Mouse (Mus musculus) MEL (cell line): Measurements from ENCODE around the gene Prdx6b. TPM values are rescaled to one million over a fixed set of nuclear protein-coding genes. Genes with fewer than 3 reads are reported as not detected.

Experiments
- DNase-seq: peaks from one replicate; pipeline ENCODE4 v3.0.0; 2011; ENCODE audit warnings: low read depth, low spot score
- H3K27ac ChIP-seq: 2 replicates; pipeline ENCODE4 v1.5.1; 2012; ENCODE audit warnings: low read depth, mild to moderate bottlenecking, control low read depth, low read length, moderate library complexity; ENCODE audit not compliant: control insufficient read depth
- H3K27me3 ChIP-seq, 2 experiments: fragments of 150-350 bp in 1 of 2; sonication (generic) in 1 of 2; 2 replicates each; pipeline ENCODE4 v1.6.1; 2012; ENCODE audit warnings: low read length in 2 of 2, mild to moderate bottlenecking in 2 of 2, improper control_type of control experiment in 1 of 2, moderate library complexity in 1 of 2; ENCODE audit not compliant: insufficient read depth in 2 of 2, control insufficient read depth in 1 of 2
- H3K36me3 ChIP-seq, 2 experiments: 2 replicates each; pipeline ENCODE4 v1.6.1; 2012 to 2014; ENCODE audit warnings: low read length in 2 of 2, improper control_type of control experiment in 1 of 2, inconsistent platforms in 1 of 2, mild to moderate bottlenecking in 1 of 2; ENCODE audit not compliant: insufficient read depth in 2 of 2, control insufficient read depth in 1 of 2
- H3K4me1 ChIP-seq, 2 experiments: fragments of 150-350 bp in 1 of 2; sonication (generic) in 1 of 2; 2 replicates each; pipeline ENCODE4 v1.6.1; 2012; ENCODE audit warnings: low read length in 2 of 2, improper control_type of control experiment in 1 of 2, mild to moderate bottlenecking in 1 of 2; ENCODE audit not compliant: insufficient read depth in 2 of 2, control insufficient read depth in 1 of 2
- H3K4me3 ChIP-seq, 2 experiments: fragments of 150-350 bp in 1 of 2; sonication (generic) in 1 of 2; 2 replicates each; pipeline ENCODE4 v1.5.1; 2012; ENCODE audit warnings: low read depth in 2 of 2, low read length in 2 of 2, mild to moderate bottlenecking in 2 of 2, moderate library complexity in 2 of 2, control low read depth in 1 of 2, improper control_type of control experiment in 1 of 2; ENCODE audit not compliant: control insufficient read depth in 1 of 2, insufficient read depth in 1 of 2
- H3K79me2 ChIP-seq: 2 replicates; pipeline ENCODE4 v1.6.1; 2012; ENCODE audit warnings: mild to moderate bottlenecking, low read length, moderate library complexity; ENCODE audit not compliant: control insufficient read depth, poor library complexity, insufficient read depth
- H3K9ac ChIP-seq: 2 replicates; pipeline ENCODE4 v1.6.1; 2012; ENCODE audit warnings: low read depth, mild to moderate bottlenecking, control low read depth, low read length, moderate library complexity; ENCODE audit not compliant: control insufficient read depth, poor library complexity, severe bottlenecking
- H3K9me3 ChIP-seq: fragments of 150-350 bp; sonication (generic); replicated peaks from 2 replicates; pipeline ENCODE4 v1.6.1; 2012; ENCODE audit warnings: mild to moderate bottlenecking, low read length, improper control_type of control experiment, moderate library complexity; ENCODE audit not compliant: insufficient read depth
- BHLHE40 ChIP-seq: IDR thresholded peaks from 2 replicates; pipeline ENCODE4 v1.6.1; 2012; ENCODE audit warnings: low read depth, mild to moderate bottlenecking, inconsistent platforms, low read length, improper control_type of control experiment, borderline replicate concordance
- ELF1 ChIP-seq: IDR thresholded peaks from 2 replicates; pipeline ENCODE4 v1.6.1; 2014; ENCODE audit warnings: low read depth, mild to moderate bottlenecking, inconsistent platforms, low read length, improper control_type of control experiment, moderate library complexity
- GATA1 ChIP-seq: IDR thresholded peaks from 2 replicates; pipeline ENCODE4 v1.6.1; 2011; ENCODE audit warnings: low read depth, low read length, improper control_type of control experiment
- JUND ChIP-seq: IDR thresholded peaks from 2 replicates; pipeline ENCODE4 v1.6.1; 2011; ENCODE audit warnings: low read depth, mild to moderate bottlenecking, improper control_type of control experiment, low read length
- KAT2A ChIP-seq: conservative IDR thresholded peaks from 2 replicates; pipeline ENCODE4 v1.6.1; 2012; ENCODE audit warnings: low read depth, low read length, improper control_type of control experiment, inconsistent platforms
- MXI1 ChIP-seq: IDR thresholded peaks from 2 replicates; pipeline ENCODE4 v1.6.1; 2011; ENCODE audit warnings: mild to moderate bottlenecking, low read depth, low read length, improper control_type of control experiment
- MYB ChIP-seq: IDR thresholded peaks from 2 replicates; pipeline ENCODE4 v1.6.1; 2011; ENCODE audit warnings: mild to moderate bottlenecking, low read depth, low read length, improper control_type of control experiment
- MYC ChIP-seq: IDR thresholded peaks from 2 replicates; pipeline ENCODE4 v1.6.1; 2011; ENCODE audit warnings: low read depth, mild to moderate bottlenecking, low read length, improper control_type of control experiment, moderate library complexity
- NRF1 ChIP-seq: IDR thresholded peaks from 2 replicates; pipeline ENCODE4 v1.6.1; 2014; ENCODE audit warnings: low read depth, mild to moderate bottlenecking, inconsistent platforms, low read length, improper control_type of control experiment, moderate library complexity; ENCODE audit not compliant: poor library complexity, insufficient read depth, severe bottlenecking
- POLR2A ChIP-seq, 2 experiments: IDR thresholded peaks; 2 replicates each; pipeline ENCODE4 v1.6.1; 2011 to 2012; ENCODE audit warnings: low read length in 2 of 2, mild to moderate bottlenecking in 2 of 2, control low read depth in 1 of 2, improper control_type of control experiment in 1 of 2, low read depth in 1 of 2, moderate library complexity in 1 of 2; ENCODE audit not compliant: control insufficient read depth in 1 of 2, insufficient read depth in 1 of 2, poor library complexity in 1 of 2
- POLR2AphosphoS2 ChIP-seq: IDR thresholded peaks from 2 replicates; pipeline ENCODE4 v1.6.1; 2011; ENCODE audit warnings: low read length, improper control_type of control experiment
- POLR2AphosphoS5 ChIP-seq: IDR thresholded peaks from 2 replicates; pipeline ENCODE4 v1.6.1; 2012; ENCODE audit warnings: low read depth, borderline replicate concordance, mild to moderate bottlenecking, inconsistent platforms, low read length, moderate library complexity, mixed read lengths
- RAD21 ChIP-seq: IDR thresholded peaks from 2 replicates; pipeline ENCODE4 v1.6.1; 2011; ENCODE audit warnings: mild to moderate bottlenecking, low read depth, low read length, improper control_type of control experiment
- SIN3A ChIP-seq: IDR thresholded peaks from 2 replicates; pipeline ENCODE4 v1.6.1; 2012; ENCODE audit warnings: low read length, improper control_type of control experiment, inconsistent platforms
- SMC3 ChIP-seq: IDR thresholded peaks from 2 replicates; pipeline ENCODE4 v1.6.1; 2011; ENCODE audit warnings: low read depth, low read length, improper control_type of control experiment
- UBTF ChIP-seq: IDR thresholded peaks from 2 replicates; pipeline ENCODE4 v1.6.1; 2012; ENCODE audit warnings: low read depth, mild to moderate bottlenecking, inconsistent platforms, low read length, improper control_type of control experiment, moderate library complexity, borderline replicate concordance; ENCODE audit not compliant: insufficient read depth
- USF2 ChIP-seq, 2 experiments: IDR thresholded peaks; 2 replicates each; pipeline ENCODE4 v1.6.1; 2011 to 2012; ENCODE audit warnings: improper control_type of control experiment in 2 of 2, low read length in 2 of 2, borderline replicate concordance in 1 of 2, inconsistent platforms in 1 of 2, low read depth in 1 of 2, mild to moderate bottlenecking in 1 of 2; ENCODE audit not compliant: insufficient read depth in 1 of 2
- ZMIZ1 ChIP-seq: IDR thresholded peaks from 2 replicates; pipeline ENCODE4 v1.6.1; 2012; ENCODE audit warnings: low read depth, mild to moderate bottlenecking, inconsistent platforms, low read length, improper control_type of control experiment, moderate library complexity
- polyA plus RNA-seq, 2 experiments: library from polyadenylated mRNA; stranded (reverse) in 1 of 2; unstranded in 1 of 2; fragments of >175 nt in 1 of 2; fragments of >200 nt in 1 of 2; gene quantifications; 2 replicates each; pipeline versions ENCODE4 v1.2.1 to v1.2.4; 2012; ENCODE audit warnings: low replicate concordance in 2 of 2, low read depth in 1 of 2; ENCODE audit not compliant: insufficient read length in 2 of 2, insufficient read depth in 1 of 2, missing spikeins in 1 of 2
- total RNA-seq: library from RNA; depleted of rRNA; stranded (reverse); fragments of 300-350 nt; gene quantifications from 2 replicates; pipeline ENCODE4 v1.2.3, GENCODE M21; 2012

Gene Prdx6b
- total and polyA plus RNA-seq, 3 experiments = not detected

- H3K27ac ChIP-seq = no peak overlapping the region
- H3K9me3 ChIP-seq = no peaks in the 10 kb centered on the region
- peaks cover 0 to 3% of the 10 kb centered on the region in 2 experiments; a peak in 1 of 4 replicates for H3K4me1 ChIP-seq
- no peak overlapping the region for H3K9ac ChIP-seq
- H3K79me2 ChIP-seq = no peaks in the 10 kb centered on the region
- no peak for TF ChIP-seq KAT2A
- DNase-seq = peak; percentile 19
- H3K27me3 ChIP-seq = no peaks in the 10 kb centered on the region; a peak in 2 of 4 replicates
- H3K36me3 ChIP-seq = no peaks in the 10 kb centered on the region
- H3K4me3 ChIP-seq = peak overlapping the region in 1 of 2 experiments; percentile 35; a peak in 1 of 4 replicates
Observed at GRCm38 (mm10) chr2:80298334-80298733, 6.1 kb downstream of the Prdx6b start.

GRCm38 (mm10) chr2:80300806-80301205 is 8.5 kb downstream of the Prdx6b start:
- H3K4me3 ChIP-seq = no peak overlapping the region
- H3K9me3 ChIP-seq = no peaks in the 10 kb centered on the region
- no peak for DNase-seq
- no peaks in the 10 kb centered on the region; a peak in 1 of 4 replicates for H3K27me3 ChIP-seq
- H3K4me1 ChIP-seq = peaks cover 0 to 3% of the 10 kb centered on the region in 2 experiments; a peak in 1 of 4 replicates
- H3K79me2 ChIP-seq = no peaks in the 10 kb centered on the region
- TF ChIP-seq MYB (no peak), POLR2A (IDR thresholded peaks at IDR 0.05; ENCODE audit: control insufficient read depth in 1 of 2, insufficient read depth in 1 of 2, low read depth in 1 of 2, low read length in 2 of 2, poor library complexity in 1 of 2) (no peak), UBTF (no peak), SIN3A (no peak), ELF1 (no peak), POLR2AphosphoS5 (no peak), RAD21 (no peak), GATA1 (no peak), USF2 (IDR thresholded peaks at IDR 0.05; ENCODE audit: borderline replicate concordance in 1 of 2, insufficient read depth in 1 of 2, low read depth in 1 of 2, low read length in 2 of 2) (no peak), MYC (no peak), SMC3 (no peak), JUND (no peak), MXI1 (no peak), ZMIZ1 (no peak), NRF1 (no peak), BHLHE40 (no peak), POLR2AphosphoS2 (no peak)
- TF ChIP-seq, all 39 proteins: peak for 0
- Histone ChIP-seq H3K9ac (no peak overlapping the region), H3K27ac (no peak overlapping the region), H3K36me3 (no peaks in the 10 kb centered on the region)
